Mouse (Mus musculus): Measurements from ENCODE around the gene Cecr2. TPM values are rescaled to one million over a fixed set of nuclear protein-coding genes. Genes with fewer than 3 reads are reported as not detected.
"Not testable (repeated sequence)": the region's sequence is repeated elsewhere in the genome, so short reads cannot be mapped to it uniquely, and the experiment has no call there.

Gene Cecr2
- polyA plus RNA-seq, 1 experiment, result 49.8 TPM

- Histone ChIP-seq H3K4me3 (replicated peaks; ENCODE audit: control insufficient read depth, low read depth, low read length) (no peak overlapping the region), H3K27ac (ENCODE audit: control insufficient read depth, insufficient read depth, low read depth, low read length, poor library complexity) (no peak overlapping the region), H3K4me1 (ENCODE audit: control insufficient read depth, insufficient read depth, low read length) (no peaks in the 10 kb centered on the region)
- TF ChIP-seq POLR2A (IDR thresholded peaks at IDR 0.05; ENCODE audit: borderline replicate concordance, control insufficient read depth, low read depth, low read length) (no peak), CTCF (IDR thresholded peaks at IDR 0.05; ENCODE audit: control insufficient read depth, insufficient read depth, low read length) (no peak)
- WGBS, result 85% methylated on average over 2 of the region's 2 CpGs
Observed at GRCm38 (mm10) chr6:120796111-120796510, 129.9 kb downstream of the Cecr2 start.

- Histone ChIP-seq H3K4me3 (replicated peaks; ENCODE audit: control insufficient read depth, low read depth, low read length) (no peak overlapping the region), H3K27ac (ENCODE audit: control insufficient read depth, insufficient read depth, low read depth, low read length, poor library complexity) (no peak overlapping the region), H3K4me1 (ENCODE audit: control insufficient read depth, insufficient read depth, low read length) (no peaks in the 10 kb centered on the region)
- TF ChIP-seq CTCF (IDR thresholded peaks at IDR 0.05; ENCODE audit: control insufficient read depth, insufficient read depth, low read length), result no peak
- no peak for TF ChIP-seq POLR2A (IDR thresholded peaks at IDR 0.05; ENCODE audit: borderline replicate concordance, control insufficient read depth, low read depth, low read length)
- 88% methylated on average over 7 of the region's 7 CpGs for WGBS
Observed at GRCm38 (mm10) chr6:120798019-120798418, 131.8 kb downstream of the Cecr2 start.

GRCm38 (mm10) chr6:120798905-120799304, 132.7 kb downstream of the Cecr2 start:
- H3K4me3 ChIP-seq (replicated peaks; ENCODE audit: control insufficient read depth, low read depth, low read length), result no peak overlapping the region
- WGBS, result 59% methylated on average over 4 of the region's 4 CpGs
- TF ChIP-seq POLR2A (IDR thresholded peaks at IDR 0.05; ENCODE audit: borderline replicate concordance, control insufficient read depth, low read depth, low read length) (no peak), CTCF (IDR thresholded peaks at IDR 0.05; ENCODE audit: control insufficient read depth, insufficient read depth, low read length) (no peak)
- no peaks in the 10 kb centered on the region for H3K4me1 ChIP-seq (ENCODE audit: control insufficient read depth, insufficient read depth, low read length)
- H3K27ac ChIP-seq (ENCODE audit: control insufficient read depth, insufficient read depth, low read depth, low read length, poor library complexity), result no peak overlapping the region

- H3K4me3 ChIP-seq (replicated peaks; ENCODE audit: control insufficient read depth, low read depth, low read length), result no peak overlapping the region
- 75% methylated on average over 4 of the region's 4 CpGs for WGBS
- no peaks in the 10 kb centered on the region for H3K4me1 ChIP-seq (ENCODE audit: control insufficient read depth, insufficient read depth, low read length)
- TF ChIP-seq CTCF (IDR thresholded peaks at IDR 0.05; ENCODE audit: control insufficient read depth, insufficient read depth, low read length), result no peak
- TF ChIP-seq POLR2A (IDR thresholded peaks at IDR 0.05; ENCODE audit: borderline replicate concordance, control insufficient read depth, low read depth, low read length), result no peak
- H3K27ac ChIP-seq (ENCODE audit: control insufficient read depth, insufficient read depth, low read depth, low read length, poor library complexity), result no peak overlapping the region
Observed at GRCm38 (mm10) chr6:120799581-120800041, 133.4 kb downstream of the Cecr2 start.

- no peaks in the 10 kb centered on the region for H3K4me1 ChIP-seq (ENCODE audit: control insufficient read depth, insufficient read depth, low read length)
- TF ChIP-seq POLR2A (IDR thresholded peaks at IDR 0.05; ENCODE audit: borderline replicate concordance, control insufficient read depth, low read depth, low read length) (no peak), CTCF (IDR thresholded peaks at IDR 0.05; ENCODE audit: control insufficient read depth, insufficient read depth, low read length) (no peak)
- WGBS, result 85% methylated on average over 5 of the region's 5 CpGs
- H3K27ac ChIP-seq (ENCODE audit: control insufficient read depth, insufficient read depth, low read depth, low read length, poor library complexity), result no peak overlapping the region
- H3K4me3 ChIP-seq (replicated peaks; ENCODE audit: control insufficient read depth, low read depth, low read length), result no peak overlapping the region
Observed at GRCm38 (mm10) chr6:120806999-120807737, 141.0 kb downstream of the Cecr2 start.

GRCm38 (mm10) chr6:120807738-120808081, 141.5 kb downstream of the Cecr2 start:
- Histone ChIP-seq H3K27ac (ENCODE audit: control insufficient read depth, insufficient read depth, low read depth, low read length, poor library complexity) (no peak overlapping the region), H3K4me3 (replicated peaks; ENCODE audit: control insufficient read depth, low read depth, low read length) (no peak overlapping the region), H3K4me1 (ENCODE audit: control insufficient read depth, insufficient read depth, low read length) (no peaks in the 10 kb centered on the region)
- 97% methylated on average over 4 of the region's 4 CpGs for WGBS
- TF ChIP-seq CTCF (IDR thresholded peaks at IDR 0.05; ENCODE audit: control insufficient read depth, insufficient read depth, low read length) (no peak), POLR2A (IDR thresholded peaks at IDR 0.05; ENCODE audit: borderline replicate concordance, control insufficient read depth, low read depth, low read length) (no peak)

- not testable (repeated sequence) for H3K27ac ChIP-seq (ENCODE audit: control insufficient read depth, insufficient read depth, low read depth, low read length, poor library complexity); H3K4me1 ChIP-seq (ENCODE audit: control insufficient read depth, insufficient read depth, low read length); H3K4me3 ChIP-seq (replicated peaks; ENCODE audit: control insufficient read depth, low read depth, low read length)
- WGBS, result 95% methylated on average over 10 of the region's 10 CpGs
Observed at GRCm38 (mm10) chr6:120811999-120812398, 145.8 kb downstream of the Cecr2 start.

- 96% methylated on average over 2 of the region's 2 CpGs for WGBS
- TF ChIP-seq CTCF (IDR thresholded peaks at IDR 0.05; ENCODE audit: control insufficient read depth, insufficient read depth, low read length) (no peak), POLR2A (IDR thresholded peaks at IDR 0.05; ENCODE audit: borderline replicate concordance, control insufficient read depth, low read depth, low read length) (no peak)
- peaks cover 1% of the 10 kb centered on the region; the same call in 1 of the 2 replicates for H3K4me1 ChIP-seq (ENCODE audit: control insufficient read depth, insufficient read depth, low read length)
- H3K27ac ChIP-seq (ENCODE audit: control insufficient read depth, insufficient read depth, low read depth, low read length, poor library complexity), result no peak overlapping the region
- H3K4me3 ChIP-seq (replicated peaks; ENCODE audit: control insufficient read depth, low read depth, low read length), result no peak overlapping the region
Observed at GRCm38 (mm10) chr6:120819294-120819693, 153.1 kb downstream of the Cecr2 start.

- H3K4me1 ChIP-seq (ENCODE audit: control insufficient read depth, insufficient read depth, low read length), result peaks cover 1% of the 10 kb centered on the region; the same call in 1 of the 2 replicates
- peak overlapping the region; percentile 54; the same call in 1 of the 2 replicates for H3K27ac ChIP-seq (ENCODE audit: control insufficient read depth, insufficient read depth, low read depth, low read length, poor library complexity)
- no peak for TF ChIP-seq POLR2A (IDR thresholded peaks at IDR 0.05; ENCODE audit: borderline replicate concordance, control insufficient read depth, low read depth, low read length)
- TF ChIP-seq CTCF (IDR thresholded peaks at IDR 0.05; ENCODE audit: control insufficient read depth, insufficient read depth, low read length), result no peak
- WGBS, result 40% methylated on average over 5 of the region's 5 CpGs
- H3K4me3 ChIP-seq (replicated peaks; ENCODE audit: control insufficient read depth, low read depth, low read length), result peak overlapping the region; percentile 66
Observed at GRCm38 (mm10) chr6:120820144-120820543, 154.0 kb downstream of the Cecr2 start.

Other genes with a start within 250 kb of the Cecr2 start
- gene Il17ra, start 203.1 kb upstream of the Cecr2 start, polyA plus RNA-seq (2011; ENCODE audit: insufficient read depth, insufficient read length, low replicate concordance, missing spikeins), result 31.9 and 57.8 TPM in 2 replicates
- not detected in 2 replicates for gene Tmem121b, start 172.6 kb upstream of the Cecr2 start, polyA plus RNA-seq (2011; ENCODE audit: insufficient read depth, insufficient read length, low replicate concordance, missing spikeins)
- 17.1 and 25.3 TPM in 2 replicates for gene Hdhd5, start 135.1 kb upstream of the Cecr2 start, polyA plus RNA-seq (2011; ENCODE audit: insufficient read depth, insufficient read length, low replicate concordance, missing spikeins)
- gene Slc25a18, start 107.2 kb downstream of the Cecr2 start, polyA plus RNA-seq (2011; ENCODE audit: insufficient read depth, insufficient read length, low replicate concordance, missing spikeins), result not detected in 2 replicates
- 134 TPM in 2 replicates for gene Atp6v1e1, start 156.4 kb downstream of the Cecr2 start, polyA plus RNA-seq (2011; ENCODE audit: insufficient read depth, insufficient read length, low replicate concordance, missing spikeins)
- gene Bcl2l13, start 169.8 kb downstream of the Cecr2 start, polyA plus RNA-seq (2011; ENCODE audit: insufficient read depth, insufficient read length, low replicate concordance, missing spikeins), result 13.0 and 14.7 TPM in 2 replicates